Mouse (Mus musculus) small intestine, adult 2 months (tissue): Measurements from ENCODE around the gene Slc16a3.

Experiments used
- CTCF ChIP-seq: fragments of 200-500 bp; IDR thresholded peaks from 2 replicates; pipeline ENCODE4 v1.5.1; 2012; ENCODE audit warnings: low read depth, mild to moderate bottlenecking, control low read depth, inconsistent platforms, low read length, moderate library complexity, mixed read lengths; ENCODE audit not compliant: insufficient replicate concordance, insufficient read length; ENCODE audit errors: extremely low read depth
- POLR2A ChIP-seq: fragments of 200-500 bp; IDR thresholded peaks from 2 replicates; pipeline ENCODE4 v1.6.1; 2012; ENCODE audit warnings: low read depth, mild to moderate bottlenecking, control low read depth, inconsistent platforms, low read length, moderate library complexity

DNA sequence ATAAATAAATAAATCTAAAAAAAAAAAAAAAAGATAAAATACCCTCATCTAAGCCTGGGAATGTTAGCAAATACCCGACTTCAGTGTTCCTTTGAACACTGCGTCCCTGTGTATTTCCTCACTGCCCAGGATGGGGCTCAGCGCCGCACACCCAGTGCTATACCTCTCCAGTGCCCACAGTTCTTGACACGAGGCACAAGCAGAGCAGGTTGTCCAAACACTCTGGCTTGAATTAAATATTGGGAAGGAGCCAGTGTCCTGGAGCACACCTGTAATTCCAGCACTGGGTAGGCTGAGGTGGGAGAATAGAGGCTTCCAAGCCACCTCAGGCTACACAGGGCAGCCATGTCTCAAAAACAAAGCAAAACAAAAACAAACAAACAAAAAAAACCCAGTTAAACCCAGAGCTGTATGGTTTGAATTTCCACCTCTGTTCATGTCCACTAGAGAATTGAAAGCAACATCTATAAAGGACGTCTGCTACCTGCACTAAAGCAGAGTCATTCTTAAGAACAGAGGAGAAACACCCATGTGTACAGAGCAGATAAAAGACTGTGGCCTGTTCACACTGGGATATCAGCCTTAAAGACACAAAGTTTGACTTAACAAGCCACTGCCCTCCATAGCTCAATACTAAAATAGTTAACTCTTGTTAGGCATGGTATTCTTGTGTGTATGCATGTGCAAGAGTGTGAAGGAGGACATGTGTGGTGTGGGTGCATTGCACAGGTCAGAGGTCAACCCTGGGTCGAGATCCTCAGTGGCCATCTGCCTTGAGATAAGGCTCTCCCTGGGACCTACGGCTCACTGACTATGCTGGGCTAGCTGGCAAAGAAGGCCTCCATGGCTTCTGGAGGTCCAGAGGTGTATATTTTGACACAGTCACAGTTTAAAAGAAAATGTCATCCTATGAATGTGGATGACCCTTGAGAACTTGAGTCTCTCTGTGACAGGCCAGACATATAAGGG, 47.7 kb upstream of the Slc16a3 start:
- TF ChIP-seq CTCF (no peak), POLR2A (no peak)
